Mouse (Mus musculus): ENCODE data around the gene Nelfb. TPM values are rescaled to one million over a fixed set of nuclear protein-coding genes. Genes with fewer than 3 reads are reported as not detected.

Gene Nelfb
- polyA plus RNA-seq (2015; fragmentation: Nextera tagmentation; extraction: Ambion mirVana), result 73.6 and 78.9 TPM in 2 replicates

DNA sequence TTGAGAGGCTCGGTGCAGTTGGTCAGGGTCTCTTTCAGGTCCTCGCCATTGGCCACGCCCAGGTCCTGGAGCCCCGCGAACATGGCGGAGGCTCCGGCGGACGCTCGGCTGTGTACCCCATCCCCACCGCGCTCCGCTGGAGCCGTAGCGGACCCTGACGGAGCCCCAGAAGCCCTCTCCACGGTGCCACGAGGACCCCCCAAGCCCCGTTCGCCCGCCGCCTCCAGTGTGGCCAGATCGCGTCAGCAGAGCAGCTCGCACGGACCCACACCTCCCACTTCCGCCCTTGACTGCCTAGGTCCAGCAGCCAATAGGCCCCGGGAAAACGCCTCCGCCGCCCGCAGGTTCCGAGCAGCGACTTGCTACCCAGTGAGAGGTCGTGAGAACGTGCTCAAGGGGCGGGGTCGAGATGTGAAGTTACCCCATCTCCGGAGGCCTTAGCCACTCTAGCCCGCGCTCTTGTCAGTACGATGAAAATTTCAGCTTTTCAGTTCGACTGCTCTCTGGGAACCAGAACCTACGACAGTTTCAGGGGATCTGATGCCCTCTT, at the start of gene Nelfb:
TSS of gene Nelfb (minus strand) at position 369 of the 550 bp plus-strand sequence.

DNA sequence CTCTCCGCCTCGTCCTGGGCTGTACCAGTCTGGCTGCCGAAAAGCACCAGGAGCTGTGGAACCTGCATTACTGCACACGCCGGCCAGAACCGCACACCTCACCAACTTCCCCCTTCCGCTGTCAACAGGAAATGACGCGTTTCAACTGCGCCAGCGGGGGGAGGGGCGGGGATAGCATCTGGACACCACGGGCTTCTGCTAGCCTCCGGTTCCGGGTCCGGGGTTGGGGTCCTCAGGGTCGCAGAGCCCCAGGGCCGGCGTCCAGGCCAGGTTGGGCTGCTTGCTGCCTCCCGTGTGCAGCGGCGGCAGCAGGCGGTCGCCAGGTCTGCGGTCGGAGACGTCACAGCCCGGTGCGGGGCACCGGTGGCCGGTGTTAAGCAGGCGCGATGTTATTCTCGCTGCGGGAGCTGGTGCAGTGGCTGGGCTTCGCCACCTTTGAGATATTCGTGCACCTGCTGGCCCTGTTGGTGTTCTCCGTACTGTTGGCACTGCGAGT, 44.0 kb upstream of the Nelfb start, which contains the start of gene Tmem203:
TSS of gene Tmem203 (plus strand) at position 156 of the 496 bp plus-strand sequence.

DNA sequence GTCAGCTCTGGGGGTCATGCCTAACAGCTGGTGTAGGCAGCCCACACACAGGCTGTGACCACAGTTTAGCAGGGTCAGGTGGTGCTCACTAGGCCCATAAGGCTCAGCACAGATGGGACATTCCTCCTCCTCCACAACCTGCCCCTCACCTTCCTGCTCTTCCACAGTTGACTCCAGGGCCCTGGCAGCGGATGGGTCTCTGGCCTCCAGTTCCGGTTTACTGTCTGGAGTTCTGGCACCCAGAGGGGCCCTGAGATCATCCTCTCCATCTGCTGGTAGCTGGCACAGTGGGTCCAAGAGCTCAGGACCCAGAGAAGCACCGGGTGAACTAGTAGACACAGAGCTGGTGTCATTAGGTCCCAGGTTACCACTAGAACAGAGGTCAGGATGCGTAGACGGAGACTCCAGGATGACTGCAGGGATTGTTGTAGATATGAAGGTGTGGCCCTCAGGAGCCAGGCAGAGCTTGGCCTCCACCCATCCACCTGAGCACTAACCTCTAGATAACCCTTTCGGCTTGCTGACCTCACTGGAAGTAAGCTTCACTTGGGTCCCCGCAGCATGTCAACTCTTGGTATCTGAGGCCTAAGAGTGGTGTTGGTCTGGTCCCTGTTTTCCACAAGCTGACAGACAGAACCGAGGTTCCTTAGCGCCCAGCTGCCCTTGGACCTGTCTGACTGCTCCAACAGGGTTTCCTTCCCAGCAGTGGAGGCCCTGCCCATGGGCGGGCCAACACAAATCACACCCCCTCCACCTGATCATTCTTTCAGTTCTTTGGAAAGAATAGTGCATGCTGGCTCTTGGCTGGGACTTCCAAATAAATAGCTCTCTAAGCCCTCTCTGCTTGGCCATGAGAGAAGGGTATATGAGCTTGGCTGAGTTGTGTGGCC, 35.1 kb upstream of the Nelfb start, which contains the start of gene AL732309.1:
TSS of gene AL732309.1 (minus strand) at position 681 of the 890 bp plus-strand sequence.

DNA sequence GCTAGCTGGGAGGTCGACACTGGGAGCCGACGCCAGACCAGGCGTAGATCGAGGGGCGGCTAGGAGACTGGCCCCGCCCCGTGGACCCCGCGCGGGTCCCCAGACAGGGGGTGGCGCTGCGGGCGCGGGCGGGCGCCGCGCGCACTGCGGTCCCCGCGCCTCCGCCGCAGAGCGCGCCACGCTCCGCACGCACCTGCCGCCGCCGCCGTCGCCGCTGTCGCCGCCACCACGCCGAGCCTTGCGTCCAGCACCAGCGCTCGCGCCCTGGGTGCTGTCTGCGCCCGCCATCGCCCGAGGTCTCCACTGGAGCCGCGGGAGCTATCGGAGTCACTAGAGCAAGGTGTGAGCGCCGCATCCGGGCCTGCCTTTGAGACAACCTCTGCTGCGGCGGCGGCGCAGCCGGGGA, 30.8 kb upstream of the Nelfb start, which contains the start of the genes Rnf208 and Cysrt1:
TSS of gene Rnf208 (plus strand) at position 155 of the 406 bp plus-strand sequence.
TSS of gene Cysrt1 (minus strand) at position 352 of the 406 bp plus-strand sequence.

DNA sequence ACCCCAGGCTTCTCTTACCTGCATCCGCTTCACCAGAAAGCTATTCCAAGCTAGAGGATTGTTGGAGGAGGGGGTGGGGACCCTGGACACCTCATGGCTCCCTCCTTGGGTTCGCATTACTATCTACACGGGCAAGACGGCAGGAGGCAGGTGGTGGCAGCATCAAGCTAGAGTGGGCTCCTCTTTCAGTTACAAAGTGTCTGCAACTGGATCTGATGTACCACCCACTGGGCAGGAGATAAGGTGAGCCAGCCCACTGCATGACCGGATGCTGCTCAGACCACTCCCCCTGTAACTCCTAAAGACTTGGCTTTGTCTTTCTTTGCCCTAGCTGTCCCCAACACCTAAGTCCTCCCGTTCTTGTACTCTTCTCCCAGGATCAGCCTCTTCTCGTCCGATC, 25.3 kb upstream of the Nelfb start, which contains the start of gene Rnf224:
TSS of gene Rnf224 (minus strand) at position 174 of the 400 bp plus-strand sequence.

DNA sequence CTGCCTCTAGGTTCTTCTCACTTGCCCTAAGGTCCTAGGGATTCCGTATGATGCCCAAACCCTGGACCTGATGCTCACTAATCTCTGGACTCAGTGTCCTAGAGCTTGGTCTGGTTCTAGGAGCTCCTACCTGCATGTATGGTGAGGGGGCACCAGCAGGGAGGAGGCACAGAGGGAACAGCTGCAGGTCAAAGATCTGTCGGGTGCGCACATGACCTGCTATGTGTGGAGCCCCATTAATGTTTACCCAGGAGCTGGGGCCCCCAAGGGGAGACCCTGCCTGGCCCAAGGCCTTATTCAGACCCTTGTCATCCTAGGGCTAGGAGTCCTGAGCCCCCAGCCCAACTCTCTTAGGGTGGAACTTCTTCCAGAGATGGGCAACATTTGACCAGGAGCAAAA, 22.8 kb upstream of the Nelfb start, which contains the start of gene Slc34a3:
TSS of gene Slc34a3 (minus strand) at position 315 of the 400 bp plus-strand sequence.

DNA sequence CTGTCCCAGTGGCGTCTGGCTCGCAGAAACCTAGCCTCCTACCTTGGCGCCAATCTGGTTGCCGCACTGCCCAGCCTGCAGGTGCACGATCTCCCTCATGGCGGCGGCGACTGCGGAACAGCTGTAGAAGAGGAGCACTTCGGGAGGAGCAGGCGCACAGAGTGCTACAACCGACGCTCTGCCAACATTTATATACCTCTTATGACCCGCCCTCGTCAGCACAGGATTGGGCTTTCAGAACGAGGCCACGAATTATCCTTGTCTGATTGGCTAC, 13.1 kb upstream of the Nelfb start, which contains the start of gene Tubb4b:
TSS of gene Tubb4b (minus strand) at position 211 of the 274 bp plus-strand sequence.

DNA sequence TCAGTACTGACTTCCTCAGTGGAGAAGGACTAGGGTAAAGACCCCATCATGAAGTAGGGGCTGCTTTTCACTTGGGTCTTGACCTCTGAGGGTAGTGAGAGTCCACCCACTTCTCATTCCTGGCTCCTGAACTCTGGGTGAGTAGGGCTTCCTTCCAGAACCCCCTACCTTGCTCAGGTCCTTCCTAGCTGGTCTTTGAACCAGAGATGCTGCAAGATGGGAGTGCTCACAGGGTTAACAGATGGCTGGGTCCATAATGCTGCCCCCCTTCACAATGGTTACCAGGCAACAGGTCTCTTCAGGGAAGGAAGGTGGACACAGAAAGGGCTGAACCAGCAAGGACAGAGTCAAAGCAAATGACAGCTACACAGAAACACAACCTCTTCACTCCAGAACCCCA, 7.2 kb upstream of the Nelfb start, which contains the start of gene Fam166a:
TSS of gene Fam166a (plus strand) at position 301 of the 400 bp plus-strand sequence.

DNA sequence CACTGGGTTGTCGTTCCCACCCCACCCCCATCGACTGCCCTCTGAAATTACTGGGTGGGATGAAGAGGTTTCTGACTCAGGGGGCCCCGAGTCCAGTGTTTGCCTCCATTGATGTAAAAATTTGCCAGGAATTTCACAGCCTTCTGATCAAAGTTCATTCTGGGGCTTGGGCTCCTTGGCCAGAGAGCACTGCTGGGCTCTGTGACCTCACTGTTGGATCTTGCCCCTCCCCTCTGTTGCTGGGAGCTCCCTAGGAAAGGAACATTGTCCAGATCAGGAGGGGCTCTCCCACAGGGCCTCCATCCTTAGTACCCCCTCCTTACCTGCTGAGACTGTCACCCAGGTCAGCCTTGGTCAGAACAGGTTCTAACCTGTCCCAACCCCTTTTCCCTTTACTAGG, 3.2 kb upstream of the Nelfb start, which contains the start of gene Stpg3:
TSS of gene Stpg3 (minus strand) at position 194 of the 400 bp plus-strand sequence.

DNA sequence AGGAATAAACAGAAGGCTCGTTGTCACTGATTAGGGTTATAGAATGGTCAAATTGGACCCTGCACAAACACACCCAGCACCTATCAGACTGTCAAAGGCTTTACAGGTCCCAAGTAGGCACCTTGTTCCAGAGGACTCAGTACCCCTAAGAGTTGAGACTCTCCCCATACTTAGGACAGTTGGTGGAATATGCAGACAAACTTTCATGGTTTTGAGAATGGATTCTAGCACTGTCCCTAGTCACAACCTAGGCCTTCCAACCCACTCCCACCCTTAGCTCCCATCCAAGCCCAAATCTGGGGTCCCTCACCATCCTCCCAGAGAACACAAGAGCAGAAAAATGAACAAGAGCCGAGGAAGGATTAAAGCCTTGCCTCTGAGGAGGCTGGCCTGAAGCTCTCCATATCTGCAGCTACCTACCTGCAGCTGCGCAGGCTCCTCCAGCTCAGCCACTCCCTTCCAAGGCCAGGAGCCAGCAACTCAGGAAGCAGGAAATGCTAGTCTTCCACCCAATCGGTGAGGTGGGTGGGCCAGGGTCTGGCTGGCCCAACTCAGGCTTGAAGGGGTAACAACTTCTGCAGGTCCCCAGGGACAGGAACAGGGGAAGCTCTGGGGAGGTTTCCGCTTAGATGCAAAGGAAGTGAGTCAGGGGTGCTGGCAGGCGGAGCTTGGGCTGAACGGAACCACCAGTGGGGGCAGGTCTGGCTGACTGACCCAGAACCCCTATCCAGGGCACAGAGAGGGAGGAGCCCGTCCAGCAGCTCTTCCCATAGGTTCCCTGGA, 14.9 kb downstream of the Nelfb start, which contains the start of gene Tor4a:
TSS of gene Tor4a (minus strand) at position 715 of the 783 bp plus-strand sequence.

DNA sequence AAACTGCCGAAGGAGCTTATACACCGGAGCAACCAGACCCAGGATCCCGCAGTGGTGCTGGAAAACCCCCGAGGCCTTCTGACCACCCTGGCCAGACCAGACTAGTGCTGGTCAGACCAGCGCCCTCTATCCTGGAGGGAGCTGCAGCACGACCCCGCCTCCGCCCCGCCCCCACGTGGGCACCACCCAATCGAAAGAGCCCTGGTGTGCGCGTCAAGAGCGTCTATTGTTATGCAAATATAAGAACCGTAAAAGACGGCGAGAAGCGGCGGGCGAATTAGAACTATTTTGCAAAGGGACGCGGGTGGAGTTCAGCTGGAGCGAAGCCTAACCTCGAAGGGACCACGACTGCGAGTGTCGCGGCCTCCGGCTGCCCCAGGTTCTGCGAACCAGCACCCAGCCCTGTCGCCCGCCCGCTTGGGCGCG, 30.8 kb downstream of the Nelfb start, which contains the start of gene Nrarp:
TSS of gene Nrarp (plus strand) at position 281 of the 426 bp plus-strand sequence.

Other genes starting within 250 kb of the Nelfb start
- gene Dph7, start 249.1 kb downstream of the Nelfb start, polyA plus RNA-seq (2015; fragmentation: Nextera tagmentation; extraction: Ambion mirVana), result 32.5 and 32.9 TPM in 2 replicates
- 215 and 225 TPM in 2 replicates for gene Mrpl41, start 236.4 kb downstream of the Nelfb start, polyA plus RNA-seq (2015; fragmentation: Nextera tagmentation; extraction: Ambion mirVana)
- gene Pnpla7, start 235.5 kb downstream of the Nelfb start, polyA plus RNA-seq (2015; fragmentation: Nextera tagmentation; extraction: Ambion mirVana), result 3.8 and 4.0 TPM in 2 replicates
- gene Nsmf, start 157.1 kb downstream of the Nelfb start, polyA plus RNA-seq (2015; fragmentation: Nextera tagmentation; extraction: Ambion mirVana), result 160 and 185 TPM in 2 replicates
- not detected in 2 replicates for gene Entpd8, start 131.2 kb downstream of the Nelfb start, polyA plus RNA-seq (2015; fragmentation: Nextera tagmentation; extraction: Ambion mirVana)
- not detected in 2 replicates for gene Noxa1, start 116.3 kb downstream of the Nelfb start, polyA plus RNA-seq (2015; fragmentation: Nextera tagmentation; extraction: Ambion mirVana)
- 15.8 TPM in 2 replicates for gene Nrarp, start 30.7 kb downstream of the Nelfb start, polyA plus RNA-seq (2015; fragmentation: Nextera tagmentation; extraction: Ambion mirVana)
- gene Tor4a, start 14.6 kb downstream of the Nelfb start, polyA plus RNA-seq (2015; fragmentation: Nextera tagmentation; extraction: Ambion mirVana), result 1.7 and 2.2 TPM in 2 replicates
- 0.12 TPM in 1 of 2 replicates, not detected in the other for gene Stpg3, start 3.1 kb upstream of the Nelfb start, polyA plus RNA-seq (2015; fragmentation: Nextera tagmentation; extraction: Ambion mirVana)
- gene Fam166a, start 7.3 kb upstream of the Nelfb start, polyA plus RNA-seq (2015; fragmentation: Nextera tagmentation; extraction: Ambion mirVana), result 0.53 TPM in 1 of 2 replicates, not detected in the other
- gene Tubb4b, start 13.2 kb upstream of the Nelfb start, polyA plus RNA-seq (2015; fragmentation: Nextera tagmentation; extraction: Ambion mirVana), result 538 and 555 TPM in 2 replicates
- gene Slc34a3, start 22.9 kb upstream of the Nelfb start, polyA plus RNA-seq (2015; fragmentation: Nextera tagmentation; extraction: Ambion mirVana), result not detected in 2 replicates
- gene Rnf224, start 25.3 kb upstream of the Nelfb start, polyA plus RNA-seq (2015; fragmentation: Nextera tagmentation; extraction: Ambion mirVana), result not detected in 2 replicates
- gene Rnf208, start 30.8 kb upstream of the Nelfb start, polyA plus RNA-seq (2015; fragmentation: Nextera tagmentation; extraction: Ambion mirVana), result 233 and 275 TPM in 2 replicates
- gene Cysrt1, start 31.0 kb upstream of the Nelfb start, polyA plus RNA-seq (2015; fragmentation: Nextera tagmentation; extraction: Ambion mirVana), result 0.18 TPM in 1 of 2 replicates, not detected in the other
- 2.6 and 3.2 TPM in 2 replicates for gene AL732309.1, start 35.4 kb upstream of the Nelfb start, polyA plus RNA-seq (2015; fragmentation: Nextera tagmentation; extraction: Ambion mirVana)
- 23.8 and 25.9 TPM in 2 replicates for gene Tmem203, start 44.0 kb upstream of the Nelfb start, polyA plus RNA-seq (2015; fragmentation: Nextera tagmentation; extraction: Ambion mirVana)
- 15.4 and 16.4 TPM in 2 replicates for gene Tprn, start 51.1 kb upstream of the Nelfb start, polyA plus RNA-seq (2015; fragmentation: Nextera tagmentation; extraction: Ambion mirVana)
- 166 and 169 TPM in 2 replicates for gene Ssna1, start 60.9 kb upstream of the Nelfb start, polyA plus RNA-seq (2015; fragmentation: Nextera tagmentation; extraction: Ambion mirVana)
- 86.3 and 90.8 TPM in 2 replicates for gene Anapc2, start 61.0 kb upstream of the Nelfb start, polyA plus RNA-seq (2015; fragmentation: Nextera tagmentation; extraction: Ambion mirVana)
- 0.34 TPM in 1 of 2 replicates, not detected in the other for gene Tmem210, start 76.7 kb upstream of the Nelfb start, polyA plus RNA-seq (2015; fragmentation: Nextera tagmentation; extraction: Ambion mirVana)
- gene Lrrc26, start 78.4 kb upstream of the Nelfb start, polyA plus RNA-seq (2015; fragmentation: Nextera tagmentation; extraction: Ambion mirVana), result 0.13 and 0.38 TPM in 2 replicates
- 89.6 and 112 TPM in 2 replicates for gene Grin1, start 107.7 kb upstream of the Nelfb start, polyA plus RNA-seq (2015; fragmentation: Nextera tagmentation; extraction: Ambion mirVana)
- gene Man1b1, start 120.8 kb upstream of the Nelfb start, polyA plus RNA-seq (2015; fragmentation: Nextera tagmentation; extraction: Ambion mirVana), result 46.6 and 48.4 TPM in 2 replicates
- 20.6 and 20.9 TPM in 2 replicates for gene Dpp7, start 144.9 kb upstream of the Nelfb start, polyA plus RNA-seq (2015; fragmentation: Nextera tagmentation; extraction: Ambion mirVana)
- gene Uap1l1, start 154.2 kb upstream of the Nelfb start, polyA plus RNA-seq (2015; fragmentation: Nextera tagmentation; extraction: Ambion mirVana), result 19.7 and 22.7 TPM in 2 replicates
- gene Sapcd2, start 160.8 kb upstream of the Nelfb start, polyA plus RNA-seq (2015; fragmentation: Nextera tagmentation; extraction: Ambion mirVana), result 16.8 and 18.2 TPM in 2 replicates
- gene Entpd2, start 184.4 kb upstream of the Nelfb start, polyA plus RNA-seq (2015; fragmentation: Nextera tagmentation; extraction: Ambion mirVana), result 15.6 and 17.4 TPM in 2 replicates
- 405 and 457 TPM in 2 replicates for gene Npdc1, start 187.9 kb upstream of the Nelfb start, polyA plus RNA-seq (2015; fragmentation: Nextera tagmentation; extraction: Ambion mirVana)
- gene Fut7, start 211.8 kb upstream of the Nelfb start, polyA plus RNA-seq (2015; fragmentation: Nextera tagmentation; extraction: Ambion mirVana), result 0.30 and 0.41 TPM in 2 replicates
- gene Abca2, start 217.2 kb upstream of the Nelfb start, polyA plus RNA-seq (2015; fragmentation: Nextera tagmentation; extraction: Ambion mirVana), result 11.5 and 17.0 TPM in 2 replicates
- 1.3 and 1.8 TPM in 2 replicates for gene Clic3, start 245.3 kb upstream of the Nelfb start, polyA plus RNA-seq (2015; fragmentation: Nextera tagmentation; extraction: Ambion mirVana)
- 131 and 140 TPM in 2 replicates for gene Paxx, start 249.6 kb upstream of the Nelfb start, polyA plus RNA-seq (2015; fragmentation: Nextera tagmentation; extraction: Ambion mirVana)

Data from neural tube, postnatal 0 days (tissue).